ENCODE assay signal across 8 mouse cellular contexts in genomic region chr10:79701443-79702129, GRCm38 (mm10). TPM values are rescaled to one million over a fixed set of nuclear protein-coding genes. Genes with fewer than 3 reads are reported as not detected.
DNase-seq lines count a peak whose midpoint lies in the region; ATAC-seq and TF ChIP-seq lines count a peak whose summit lies in the region.

No protein-coding gene starts in this region.

- DNase-seq in kidney, postnatal 0 days (ENCODE audit: low spot score) = no peak
- DNase-seq in forebrain, embryonic 14.5 days (ENCODE audit: low spot score) = no peak
- DNase-seq in left cerebral cortex, adult 9 months (ENCODE audit: low spot score in 2 of 2) = no peak

- no peak for ATAC-seq in midbrain, embryonic 12.5 days (ENCODE audit: low FRiP score, low read depth)
- no peak for ATAC-seq in midbrain, embryonic 15.5 days (replicated peaks)
- ATAC-seq in heart, embryonic 12.5 days (ENCODE audit: insufficient number of reproducible peaks, low FRiP score) = no peak
- no peak for ATAC-seq in kidney, postnatal 0 days (replicated peaks; ENCODE audit: low FRiP score, low read depth)
- no peak for ATAC-seq in neural tube, embryonic 15.5 days (ENCODE audit: low FRiP score)
- ATAC-seq in megakaryocyte, adult 5-6 weeks (ENCODE audit: poor library complexity, severe bottlenecking) = no peak
- no peak for ATAC-seq in forebrain, embryonic 14.5 days

- 69% methylated on average over 10 of the region's 10 CpGs for WGBS in midbrain, embryonic 12.5 days
- WGBS in midbrain, embryonic 15.5 days = 71% methylated on average over 10 of the region's 10 CpGs
- WGBS in heart, embryonic 12.5 days = 44% methylated on average over 10 of the region's 10 CpGs
- WGBS in kidney, postnatal 0 days = 42% methylated on average over 10 of the region's 10 CpGs
- 65% methylated on average over 10 of the region's 10 CpGs for WGBS in neural tube, embryonic 15.5 days
- 73% methylated on average over 10 of the region's 10 CpGs for WGBS in forebrain, embryonic 14.5 days

- 0 out of 2 replicates have a peak overlapping the region, but pooled peaks have one; percentile 20 for H3K27ac ChIP-seq in midbrain, embryonic 12.5 days (replicated peaks)
- no peak overlapping the region for H3K27ac ChIP-seq in midbrain, embryonic 15.5 days
- peak overlapping the region; percentile 62 for H3K27ac ChIP-seq in heart, embryonic 12.5 days (ENCODE audit: poor library complexity, severe bottlenecking)
- H3K27ac ChIP-seq in kidney, postnatal 0 days = peak overlapping the region; percentile 70
- H3K27ac ChIP-seq in neural tube, embryonic 15.5 days (replicated peaks) = 0 out of 2 replicates have a peak overlapping the region, but pooled peaks have one; percentile 30
- H3K27ac ChIP-seq in forebrain, embryonic 14.5 days (ENCODE audit: low read depth, low read length) = no peak overlapping the region; the same call in 1 of the 2 replicates

- no peak overlapping the region for H3K4me2 ChIP-seq in midbrain, embryonic 12.5 days (replicated peaks)
- no peak overlapping the region for H3K4me2 ChIP-seq in midbrain, embryonic 15.5 days
- peak overlapping the region; percentile 10; the same call in 1 of the 2 replicates for H3K4me2 ChIP-seq in heart, embryonic 12.5 days
- no peak overlapping the region for H3K4me2 ChIP-seq in kidney, postnatal 0 days (ENCODE audit: low read length)
- no peak overlapping the region for H3K4me2 ChIP-seq in neural tube, embryonic 15.5 days
- no peak overlapping the region for H3K4me2 ChIP-seq in forebrain, embryonic 14.5 days (ENCODE audit: low read length)

- no peaks in the 10 kb centered on the region for H3K27me3 ChIP-seq in midbrain, embryonic 12.5 days
- H3K27me3 ChIP-seq in midbrain, embryonic 15.5 days (replicated peaks) = no peaks in the 10 kb centered on the region
- H3K27me3 ChIP-seq in heart, embryonic 12.5 days (replicated peaks) = no peaks in the 10 kb centered on the region
- no peaks in the 10 kb centered on the region for H3K27me3 ChIP-seq in kidney, postnatal 0 days (ENCODE audit: insufficient read depth, low read length)
- no peaks in the 10 kb centered on the region for H3K27me3 ChIP-seq in neural tube, embryonic 15.5 days (replicated peaks)
- H3K27me3 ChIP-seq in forebrain, embryonic 14.5 days (replicated peaks; ENCODE audit: control insufficient read depth, insufficient read depth, low read length) = no peaks in the 10 kb centered on the region

- H3K9me3 ChIP-seq in midbrain, embryonic 12.5 days = no peaks in the 10 kb centered on the region
- H3K9me3 ChIP-seq in midbrain, embryonic 15.5 days = no peaks in the 10 kb centered on the region
- no peaks in the 10 kb centered on the region for H3K9me3 ChIP-seq in heart, embryonic 12.5 days (replicated peaks)
- H3K9me3 ChIP-seq in kidney, postnatal 0 days (replicated peaks; ENCODE audit: low read length) = no peaks in the 10 kb centered on the region
- no peaks in the 10 kb centered on the region for H3K9me3 ChIP-seq in neural tube, embryonic 15.5 days (replicated peaks)
- H3K9me3 ChIP-seq in forebrain, embryonic 14.5 days (replicated peaks; ENCODE audit: control insufficient read depth, low read length) = no peaks in the 10 kb centered on the region

- H3K9ac ChIP-seq in midbrain, embryonic 12.5 days (replicated peaks) = no peak overlapping the region
- no peak overlapping the region for H3K9ac ChIP-seq in midbrain, embryonic 15.5 days
- peak overlapping the region; percentile 42; the same call in 1 of the 2 replicates for H3K9ac ChIP-seq in heart, embryonic 12.5 days
- no peak overlapping the region for H3K9ac ChIP-seq in kidney, postnatal 0 days (ENCODE audit: low read depth, low read length)
- no peak overlapping the region for H3K9ac ChIP-seq in neural tube, embryonic 15.5 days (replicated peaks)
- no peak overlapping the region for H3K9ac ChIP-seq in forebrain, embryonic 14.5 days (ENCODE audit: low read length)

- no peak for TF ChIP-seq CTCF in kidney, postnatal 0 days (IDR thresholded peaks at IDR 0.05; ENCODE audit: low read depth)

- no peak overlapping the region for H3K4me3 ChIP-seq in midbrain, embryonic 12.5 days
- H3K4me3 ChIP-seq in midbrain, embryonic 15.5 days = no peak overlapping the region
- H3K4me3 ChIP-seq in heart, embryonic 12.5 days = no peak overlapping the region
- no peak overlapping the region for H3K4me3 ChIP-seq in kidney, postnatal 0 days (replicated peaks; ENCODE audit: low read depth, low read length)
- H3K4me3 ChIP-seq in neural tube, embryonic 15.5 days (replicated peaks) = no peak overlapping the region
- no peak overlapping the region for H3K4me3 ChIP-seq in forebrain, embryonic 14.5 days (ENCODE audit: low read depth, low read length)

- no peaks in the 10 kb centered on the region for H3K36me3 ChIP-seq in midbrain, embryonic 12.5 days
- no peaks in the 10 kb centered on the region for H3K36me3 ChIP-seq in midbrain, embryonic 15.5 days (replicated peaks)
- peaks cover 5% of the 10 kb centered on the region; the same call in 1 of the 2 replicates for H3K36me3 ChIP-seq in heart, embryonic 12.5 days
- H3K36me3 ChIP-seq in kidney, postnatal 0 days (ENCODE audit: insufficient read depth, low read length) = 0 out of 2 replicates have a peak, but pooled peaks cover 3% of the 10 kb centered on the region
- H3K36me3 ChIP-seq in neural tube, embryonic 15.5 days = no peaks in the 10 kb centered on the region
- no peaks in the 10 kb centered on the region for H3K36me3 ChIP-seq in forebrain, embryonic 14.5 days (ENCODE audit: control insufficient read depth, insufficient read depth, low read length)

- peaks cover 22% of the 10 kb centered on the region for H3K4me1 ChIP-seq in midbrain, embryonic 12.5 days
- H3K4me1 ChIP-seq in midbrain, embryonic 15.5 days = peaks cover 17% of the 10 kb centered on the region
- peaks cover 36% of the 10 kb centered on the region for H3K4me1 ChIP-seq in heart, embryonic 12.5 days (replicated peaks)
- H3K4me1 ChIP-seq in kidney, postnatal 0 days (replicated peaks; ENCODE audit: insufficient read depth, low read length) = peaks cover 20% of the 10 kb centered on the region
- peaks cover 21% of the 10 kb centered on the region for H3K4me1 ChIP-seq in neural tube, embryonic 15.5 days
- peaks cover 15% of the 10 kb centered on the region for H3K4me1 ChIP-seq in forebrain, embryonic 14.5 days (ENCODE audit: control insufficient read depth, insufficient read depth, low read length)

RNA-seq across cellular contexts. Expression of gene Bsg, which starts 2.7 kb away (rescaled TPM):
- polyA plus RNA-seq in midbrain, embryonic 12.5 days (2016; fragmentation: Nextera tagmentation; extraction: Ambion mirVana) = 540 and 588 TPM in 2 replicates
- 819 and 876 TPM in 2 replicates for polyA plus RNA-seq in midbrain, embryonic 15.5 days (2015; fragmentation: Nextera tagmentation; extraction: Ambion mirVana)
- 1,289 and 1,310 TPM in 2 replicates for polyA plus RNA-seq in heart, embryonic 12.5 days (2016; fragmentation: Nextera tagmentation; extraction: Ambion mirVana)
- 1,067 and 1,079 TPM in 2 replicates for polyA plus RNA-seq in kidney, postnatal 0 days (2015; fragmentation: Nextera tagmentation; extraction: Ambion mirVana)
- polyA plus RNA-seq in neural tube, embryonic 15.5 days (2015; fragmentation: Nextera tagmentation; extraction: Ambion mirVana) = 958 and 1,001 TPM in 2 replicates
- 289 and 306 TPM in 2 replicates for total RNA-seq in megakaryocyte, adult 5-6 weeks (2015)
- total RNA-seq in megakaryocyte, adult 5-6 weeks (2017) = 194 and 196 TPM in 2 replicates
- polyA plus RNA-seq in forebrain, embryonic 14.5 days (2014; fragmentation: Nextera tagmentation; extraction: Ambion mirVana) = 725 and 788 TPM in 2 replicates

RNA-seq across cellular contexts. Expression of gene Gzmm, which starts 12.8 kb away (rescaled TPM):
- 1.4 TPM in 2 replicates for polyA plus RNA-seq in midbrain, embryonic 12.5 days (2016; fragmentation: Nextera tagmentation; extraction: Ambion mirVana)
- polyA plus RNA-seq in midbrain, embryonic 15.5 days (2015; fragmentation: Nextera tagmentation; extraction: Ambion mirVana) = 1.7 and 2.2 TPM in 2 replicates
- polyA plus RNA-seq in heart, embryonic 12.5 days (2016; fragmentation: Nextera tagmentation; extraction: Ambion mirVana) = 0.78 and 0.83 TPM in 2 replicates
- polyA plus RNA-seq in kidney, postnatal 0 days (2015; fragmentation: Nextera tagmentation; extraction: Ambion mirVana) = 0.34 and 0.50 TPM in 2 replicates
- 1.1 TPM in 2 replicates for polyA plus RNA-seq in neural tube, embryonic 15.5 days (2015; fragmentation: Nextera tagmentation; extraction: Ambion mirVana)
- total RNA-seq in megakaryocyte, adult 5-6 weeks (2015) = 2.0 and 2.4 TPM in 2 replicates
- 0.20 and 0.92 TPM in 2 replicates for total RNA-seq in megakaryocyte, adult 5-6 weeks (2017)
- polyA plus RNA-seq in forebrain, embryonic 14.5 days (2014; fragmentation: Nextera tagmentation; extraction: Ambion mirVana) = 1.4 and 1.5 TPM in 2 replicates

RNA-seq across cellular contexts. Expression of gene Hcn2, which starts 14.8 kb away (rescaled TPM):
- 0.18 and 0.25 TPM in 2 replicates for polyA plus RNA-seq in midbrain, embryonic 12.5 days (2016; fragmentation: Nextera tagmentation; extraction: Ambion mirVana)
- polyA plus RNA-seq in midbrain, embryonic 15.5 days (2015; fragmentation: Nextera tagmentation; extraction: Ambion mirVana) = 1.3 and 1.7 TPM in 2 replicates
- polyA plus RNA-seq in heart, embryonic 12.5 days (2016; fragmentation: Nextera tagmentation; extraction: Ambion mirVana) = not detected in 2 replicates
- 0.17 and 0.28 TPM in 2 replicates for polyA plus RNA-seq in kidney, postnatal 0 days (2015; fragmentation: Nextera tagmentation; extraction: Ambion mirVana)
- polyA plus RNA-seq in neural tube, embryonic 15.5 days (2015; fragmentation: Nextera tagmentation; extraction: Ambion mirVana) = 2.0 and 3.0 TPM in 2 replicates
- 0.04 TPM in 1 of 2 replicates, not detected in the other for total RNA-seq in megakaryocyte, adult 5-6 weeks (2015)
- not detected in 2 replicates for total RNA-seq in megakaryocyte, adult 5-6 weeks (2017)
- polyA plus RNA-seq in forebrain, embryonic 14.5 days (2014; fragmentation: Nextera tagmentation; extraction: Ambion mirVana) = 0.32 and 0.56 TPM in 2 replicates

RNA-seq across cellular contexts. Expression of gene Cdc34, which starts 19.6 kb away (rescaled TPM):
- polyA plus RNA-seq in midbrain, embryonic 12.5 days (2016; fragmentation: Nextera tagmentation; extraction: Ambion mirVana) = 139 and 156 TPM in 2 replicates
- polyA plus RNA-seq in midbrain, embryonic 15.5 days (2015; fragmentation: Nextera tagmentation; extraction: Ambion mirVana) = 88.8 and 91.6 TPM in 2 replicates
- polyA plus RNA-seq in heart, embryonic 12.5 days (2016; fragmentation: Nextera tagmentation; extraction: Ambion mirVana) = 151 and 152 TPM in 2 replicates
- polyA plus RNA-seq in kidney, postnatal 0 days (2015; fragmentation: Nextera tagmentation; extraction: Ambion mirVana) = 68.1 and 75.7 TPM in 2 replicates
- polyA plus RNA-seq in neural tube, embryonic 15.5 days (2015; fragmentation: Nextera tagmentation; extraction: Ambion mirVana) = 83.0 and 83.4 TPM in 2 replicates
- total RNA-seq in megakaryocyte, adult 5-6 weeks (2015) = 52.6 and 53.3 TPM in 2 replicates
- 70.2 and 100 TPM in 2 replicates for total RNA-seq in megakaryocyte, adult 5-6 weeks (2017)
- 76.0 and 76.9 TPM in 2 replicates for polyA plus RNA-seq in forebrain, embryonic 14.5 days (2014; fragmentation: Nextera tagmentation; extraction: Ambion mirVana)

RNA-seq across cellular contexts. Expression of gene Tpgs1, which starts 32.4 kb away (rescaled TPM):
- polyA plus RNA-seq in midbrain, embryonic 12.5 days (2016; fragmentation: Nextera tagmentation; extraction: Ambion mirVana) = 62.4 and 72.3 TPM in 2 replicates
- polyA plus RNA-seq in midbrain, embryonic 15.5 days (2015; fragmentation: Nextera tagmentation; extraction: Ambion mirVana) = 99.8 and 105 TPM in 2 replicates
- 41.9 and 46.0 TPM in 2 replicates for polyA plus RNA-seq in heart, embryonic 12.5 days (2016; fragmentation: Nextera tagmentation; extraction: Ambion mirVana)
- polyA plus RNA-seq in kidney, postnatal 0 days (2015; fragmentation: Nextera tagmentation; extraction: Ambion mirVana) = 82.5 and 84.9 TPM in 2 replicates
- 109 and 115 TPM in 2 replicates for polyA plus RNA-seq in neural tube, embryonic 15.5 days (2015; fragmentation: Nextera tagmentation; extraction: Ambion mirVana)
- total RNA-seq in megakaryocyte, adult 5-6 weeks (2015) = 17.5 and 21.0 TPM in 2 replicates
- 8.8 and 21.1 TPM in 2 replicates for total RNA-seq in megakaryocyte, adult 5-6 weeks (2017)
- 101 and 105 TPM in 2 replicates for polyA plus RNA-seq in forebrain, embryonic 14.5 days (2014; fragmentation: Nextera tagmentation; extraction: Ambion mirVana)

Comparison
In these comparisons a context has a peak if more than half of its experiments do, and no peak if none do; other contexts are left out.
1. H3K27ac ChIP-seq: peak in midbrain, embryonic 12.5 days (single experiment), heart, embryonic 12.5 days (single experiment), kidney, postnatal 0 days (single experiment) and neural tube, embryonic 15.5 days (single experiment); none in midbrain, embryonic 15.5 days (single experiment) and forebrain, embryonic 14.5 days (single experiment).